Mouse (Mus musculus) testis, adult 2 months (tissue): ENCODE measurements around the gene Pgghg.

Source experiments
- CTCF ChIP-seq: fragments of 200-500 bp; IDR thresholded peaks from 2 replicates; pipeline ENCODE4 v1.5.1; 2012; ENCODE audit warnings: low read depth, mild to moderate bottlenecking, inconsistent platforms, low read length, moderate library complexity; ENCODE audit not compliant: control insufficient read depth, insufficient read depth, insufficient replicate concordance
- POLR2A ChIP-seq: fragments of 200-500 bp; IDR thresholded peaks from 2 replicates; pipeline ENCODE4 v1.6.1; 2012; ENCODE audit warnings: low read depth, mild to moderate bottlenecking, inconsistent platforms, low read length, moderate library complexity; ENCODE audit not compliant: control insufficient read depth

- no peak for TF ChIP-seq CTCF
- TF ChIP-seq POLR2A: no peak
Observed at GRCm38 (mm10) chr7:140949824-140950530, 8.8 kb downstream of the Pgghg start, which contains the start of gene Ifitm5.
